Mouse (Mus musculus) spleen, adult 2 months (tissue): ENCODE results near the gene Plpp3.

Experiments used
- CTCF ChIP-seq: fragments of 200-500 bp; IDR thresholded peaks from 2 replicates; pipeline ENCODE4 v1.5.1; 2011; ENCODE audit warnings: mild to moderate bottlenecking, inconsistent platforms; ENCODE audit not compliant: insufficient read depth, insufficient read length, insufficient replicate concordance; ENCODE audit errors: extremely low read depth
- POLR2A ChIP-seq: fragments of 200-500 bp; IDR thresholded peaks from 2 replicates; pipeline ENCODE4 v1.6.1; 2011; ENCODE audit warnings: low read depth, low read length, inconsistent platforms

GRCm38 (mm10) chr4:105109990-105110683, 47.0 kb upstream of the Plpp3 start:
- TF ChIP-seq POLR2A (no peak), CTCF (no peak)
